Mouse (Mus musculus) small intestine, adult 2 months (tissue): ENCODE data around the gene Popdc3. TPM values are rescaled to one million over a fixed set of nuclear protein-coding genes. Genes with fewer than 3 reads are reported as not detected.

Source experiments
- H3K27ac ChIP-seq: fragments of 200-500 bp; 2 replicates; pipeline ENCODE4 v1.5.1; 2012; ENCODE audit warnings: low read depth, low read length, control low read depth, inconsistent platforms; ENCODE audit not compliant: insufficient read depth
- H3K27me3 ChIP-seq: fragments of 200-500 bp; 2 replicates; pipeline ENCODE4 v1.6.1; 2012; ENCODE audit warnings: mild to moderate bottlenecking, moderate library complexity, low read length, inconsistent platforms; ENCODE audit not compliant: control insufficient read depth, insufficient read depth
- H3K36me3 ChIP-seq: fragments of 200-500 bp; 2 replicates; pipeline ENCODE4 v1.6.1; 2012; ENCODE audit warnings: mild to moderate bottlenecking, low read length, control low read depth, inconsistent platforms; ENCODE audit not compliant: control insufficient read depth, insufficient read depth
- H3K4me1 ChIP-seq: fragments of 200-500 bp; 2 replicates; pipeline ENCODE4 v1.6.1; 2012; ENCODE audit warnings: low read length, inconsistent platforms, mixed read lengths; ENCODE audit not compliant: control insufficient read depth, insufficient read depth, insufficient read length
- H3K4me3 ChIP-seq: fragments of 200-500 bp; 2 replicates; pipeline ENCODE4 v1.5.1; 2012; ENCODE audit warnings: low read depth, mild to moderate bottlenecking, control low read depth, inconsistent platforms, low read length, moderate library complexity
- CTCF ChIP-seq: fragments of 200-500 bp; IDR thresholded peaks from 2 replicates; pipeline ENCODE4 v1.5.1; 2012; ENCODE audit warnings: low read depth, mild to moderate bottlenecking, control low read depth, inconsistent platforms, low read length, moderate library complexity, mixed read lengths; ENCODE audit not compliant: insufficient replicate concordance, insufficient read length; ENCODE audit errors: extremely low read depth
- POLR2A ChIP-seq: fragments of 200-500 bp; IDR thresholded peaks from 2 replicates; pipeline ENCODE4 v1.6.1; 2012; ENCODE audit warnings: low read depth, mild to moderate bottlenecking, control low read depth, inconsistent platforms, low read length, moderate library complexity
- WGBS: fragments of 180-500 bp; shearing (Covaris S2); methylation state at CpG from one replicate; pipeline ENCODE4 v1.1.7; 2018; 5-methylcytosine and 5-hydroxymethylcytosine counted together
- polyA plus RNA-seq: library from polyadenylated mRNA; depleted of rRNA; stranded (reverse); fragments of >200 nt; gene quantifications from 2 replicates; pipeline ENCODE4 v1.2.3, GENCODE M21; 2012

Popdc3 gene
- polyA plus RNA-seq, 1 experiment, result not detected

DNA sequence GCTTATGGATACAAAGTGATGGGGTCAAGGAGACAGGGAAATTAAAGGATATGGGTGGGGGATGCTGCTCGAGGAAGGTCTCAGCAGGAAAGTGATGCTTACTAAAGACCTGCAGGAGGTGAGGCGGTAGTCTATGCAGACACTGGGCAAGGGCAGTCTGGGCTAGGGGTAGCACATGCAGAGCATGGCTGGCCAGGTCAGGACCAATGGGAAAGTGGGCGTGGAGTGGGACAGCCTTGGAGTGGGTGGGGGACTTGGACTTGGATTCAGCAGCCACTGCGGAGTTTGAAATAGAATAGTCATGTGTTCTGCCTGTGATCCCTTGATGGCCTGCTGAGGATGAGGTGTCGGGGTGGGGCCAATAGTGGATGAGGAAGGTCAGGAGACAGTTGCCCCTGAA lies 141.0 kb downstream of the Popdc3 start:
- TF ChIP-seq POLR2A, result no peak
- TF ChIP-seq CTCF, result no peak
- Histone ChIP-seq H3K36me3 (no peaks in the 10 kb centered on the region), H3K27ac (no peak overlapping the region), H3K27me3 (no peaks in the 10 kb centered on the region), H3K4me1 (no peaks in the 10 kb centered on the region), H3K4me3 (no peak overlapping the region)
- WGBS, result 84% methylated on average over 5 of the region's 5 CpGs

DNA sequence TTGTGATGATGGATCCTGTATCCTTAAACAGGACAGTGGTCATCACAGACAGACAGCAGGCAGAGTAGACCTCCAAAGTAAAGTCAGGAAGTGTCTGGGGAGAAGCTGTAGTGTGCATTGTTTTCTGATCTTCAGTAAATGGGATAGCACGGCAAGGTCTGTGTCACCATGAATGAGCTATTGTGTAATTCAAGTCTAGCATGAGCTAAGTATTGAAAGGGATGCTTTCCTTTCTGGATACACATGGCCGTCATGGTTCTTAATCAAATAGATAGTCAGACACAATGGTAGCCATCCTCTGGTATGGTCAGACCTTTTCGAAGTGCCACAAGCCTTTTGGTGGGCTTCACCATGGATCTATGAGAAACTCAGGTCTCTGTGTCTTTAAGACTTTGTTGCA lies 142.4 kb downstream of the Popdc3 start:
- Histone ChIP-seq H3K27ac (no peak overlapping the region), H3K27me3 (no peaks in the 10 kb centered on the region), H3K36me3 (no peaks in the 10 kb centered on the region), H3K4me1 (no peaks in the 10 kb centered on the region), H3K4me3 (no peak overlapping the region)
- no peak for TF ChIP-seq CTCF
- TF ChIP-seq POLR2A, result no peak
- WGBS, result 86% methylated on average over 3 of the region's 3 CpGs

DNA sequence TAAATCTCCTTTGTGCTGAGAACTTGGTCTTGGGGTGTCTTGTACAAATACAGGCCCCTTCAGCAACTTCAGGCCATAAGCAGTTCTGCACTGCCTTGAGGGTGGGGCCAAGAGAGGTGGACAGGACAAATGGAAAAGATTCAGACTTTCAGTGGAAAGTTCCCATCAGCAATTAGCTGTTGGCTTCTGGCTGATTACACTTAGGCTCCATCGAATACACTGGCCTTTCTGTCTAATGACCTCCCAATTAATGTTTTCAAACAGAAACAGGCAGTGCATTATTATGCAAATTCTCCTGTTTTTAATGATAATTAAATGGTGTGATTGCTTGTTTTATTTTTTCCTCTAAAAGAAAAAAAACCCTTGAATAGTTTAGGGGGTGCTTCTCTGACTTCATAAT lies 146.3 kb downstream of the Popdc3 start:
- Histone ChIP-seq H3K36me3 (no peaks in the 10 kb centered on the region), H3K27ac (no peak overlapping the region), H3K4me3 (no peak overlapping the region), H3K4me1 (no peaks in the 10 kb centered on the region), H3K27me3 (no peaks in the 10 kb centered on the region)
- 57% methylated on average over 1 of the region's 1 CpGs for WGBS
- TF ChIP-seq CTCF, result no peak
- no peak for TF ChIP-seq POLR2A

DNA sequence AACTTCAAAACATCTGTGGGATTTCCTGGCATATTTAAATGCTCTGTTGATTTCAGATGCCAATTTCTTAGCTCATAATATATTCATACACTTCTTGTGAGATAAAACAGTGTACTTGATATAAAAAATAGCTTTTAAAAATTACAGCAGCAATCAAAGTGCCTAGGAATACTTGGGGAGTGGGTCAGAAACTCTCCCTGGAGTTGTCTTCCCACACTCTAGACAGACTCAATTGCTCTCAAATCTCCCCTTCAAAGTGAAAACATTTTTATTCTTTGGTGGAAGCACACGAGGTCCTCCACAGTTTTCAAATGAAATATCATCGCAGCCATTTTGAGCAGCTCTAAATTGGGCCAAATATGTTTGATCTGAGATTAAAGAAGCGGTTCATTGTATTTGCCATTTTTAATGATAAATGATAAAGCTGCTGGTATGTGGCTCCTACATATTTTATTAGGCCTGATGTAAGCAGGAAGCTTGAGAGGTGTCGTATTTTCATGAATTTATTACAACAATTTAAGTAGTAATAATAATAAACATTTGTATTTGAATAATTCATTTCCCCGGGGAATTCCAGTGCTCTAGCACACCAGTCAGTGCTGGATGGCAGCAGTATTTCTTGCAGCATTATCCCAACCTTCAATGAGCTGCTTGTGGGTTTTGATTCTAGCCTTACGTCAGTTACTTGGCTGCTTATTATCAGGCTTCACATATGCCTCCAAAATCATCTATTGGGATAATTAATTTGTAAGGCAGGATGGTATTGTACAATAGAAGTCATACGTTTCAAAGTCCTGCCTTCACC lies 150.5 kb downstream of the Popdc3 start:
- H3K27ac ChIP-seq, result no peak overlapping the region
- 65% methylated on average over 7 of the region's 7 CpGs for WGBS
- no peaks in the 10 kb centered on the region for H3K27me3 ChIP-seq
- no peak overlapping the region for H3K4me3 ChIP-seq
- no peaks in the 10 kb centered on the region for H3K36me3 ChIP-seq
- TF ChIP-seq POLR2A (no peak), CTCF (no peak)
- H3K4me1 ChIP-seq, result no peaks in the 10 kb centered on the region

DNA sequence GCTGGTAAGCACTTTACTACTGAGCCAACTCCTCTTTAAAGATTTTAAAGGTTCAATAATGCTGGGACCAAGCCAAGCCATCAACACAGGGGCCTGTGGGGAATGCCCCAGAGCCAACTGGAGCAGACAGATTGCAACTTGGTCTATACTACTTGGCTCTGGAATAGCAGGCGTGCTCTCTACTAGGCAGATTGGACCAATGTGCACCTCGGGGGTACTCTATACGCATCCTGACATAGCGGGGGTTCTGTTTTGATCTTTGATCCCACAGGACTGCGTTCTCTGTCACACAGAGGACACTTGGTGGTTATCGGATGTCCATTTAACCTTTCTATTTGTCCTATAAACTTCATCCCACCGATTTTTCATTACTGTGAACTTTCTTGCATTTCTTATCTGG lies 157.0 kb downstream of the Popdc3 start:
- no peak overlapping the region for H3K4me3 ChIP-seq
- H3K27ac ChIP-seq, result no peak overlapping the region
- H3K36me3 ChIP-seq, result no peaks in the 10 kb centered on the region
- TF ChIP-seq CTCF (no peak), POLR2A (no peak)
- no peaks in the 10 kb centered on the region for H3K4me1 ChIP-seq
- WGBS, result 32% methylated on average over 7 of the region's 7 CpGs
- H3K27me3 ChIP-seq, result peaks cover 12% of the 10 kb centered on the region

DNA sequence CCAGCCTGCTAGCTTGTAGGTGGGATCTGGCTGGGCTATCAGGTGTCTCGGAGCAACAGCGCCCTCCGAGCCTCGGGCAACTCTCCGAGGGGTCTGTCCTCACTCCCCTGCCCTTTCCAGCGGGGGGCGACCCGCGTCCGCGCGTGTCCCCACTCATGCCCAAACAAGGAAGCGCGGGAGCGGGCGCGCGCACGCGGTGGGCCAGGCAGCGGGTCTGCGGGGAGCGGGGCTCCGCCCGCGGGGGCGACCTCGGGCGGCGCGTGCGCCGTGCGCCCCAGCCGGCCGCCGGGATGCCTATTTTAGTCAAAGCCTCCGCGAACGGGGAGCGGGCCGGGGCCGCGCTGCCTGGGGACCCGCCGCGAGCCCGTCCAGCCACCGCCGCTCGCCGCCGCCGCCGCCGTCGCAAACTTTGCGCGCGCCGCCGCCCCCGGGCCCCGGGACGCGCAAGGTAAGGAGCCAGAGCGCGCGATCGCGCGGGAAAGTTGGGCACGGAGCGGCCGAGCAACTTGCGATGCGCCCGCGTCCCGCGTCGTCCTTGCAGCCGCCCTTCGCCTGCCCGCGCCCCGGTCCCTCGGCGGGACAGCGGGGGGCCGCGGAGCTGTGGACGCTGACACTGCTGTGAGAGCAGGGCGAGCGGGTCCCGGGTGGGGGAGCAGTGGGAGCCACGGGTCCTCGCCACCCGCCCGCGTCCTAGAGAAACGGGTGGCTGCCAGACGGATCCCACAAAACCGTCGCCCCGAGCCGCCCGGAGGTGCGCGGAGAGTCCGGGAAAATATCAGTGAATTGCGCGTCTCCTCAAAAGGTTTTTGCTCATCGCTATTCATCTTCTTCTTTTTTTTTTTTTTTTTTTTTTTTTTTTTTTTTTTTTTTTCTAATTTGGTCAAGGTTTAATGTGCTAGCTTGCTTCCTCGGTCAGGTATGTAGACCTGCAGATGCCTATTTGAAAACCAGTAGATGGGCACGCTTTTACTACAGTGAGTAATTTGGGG lies 157.8 kb downstream of the Popdc3 start, which contains the start of gene Bves:
TSS of gene Bves (plus strand) at position 339 of the 989 bp plus-strand sequence.
- Histone ChIP-seq H3K4me1 (no peaks in the 10 kb centered on the region), H3K27ac (no peak within 1 kb of the TSS), H3K4me3 (peak within 1 kb of the TSS; percentile 55), H3K36me3 (no peaks in the 10 kb centered on the region), H3K27me3 (peaks cover 12% of the 10 kb centered on the region)
- WGBS, result 2% methylated on average over 116 of the region's 116 CpGs
- TF ChIP-seq CTCF (no peak), POLR2A (no peak)

DNA sequence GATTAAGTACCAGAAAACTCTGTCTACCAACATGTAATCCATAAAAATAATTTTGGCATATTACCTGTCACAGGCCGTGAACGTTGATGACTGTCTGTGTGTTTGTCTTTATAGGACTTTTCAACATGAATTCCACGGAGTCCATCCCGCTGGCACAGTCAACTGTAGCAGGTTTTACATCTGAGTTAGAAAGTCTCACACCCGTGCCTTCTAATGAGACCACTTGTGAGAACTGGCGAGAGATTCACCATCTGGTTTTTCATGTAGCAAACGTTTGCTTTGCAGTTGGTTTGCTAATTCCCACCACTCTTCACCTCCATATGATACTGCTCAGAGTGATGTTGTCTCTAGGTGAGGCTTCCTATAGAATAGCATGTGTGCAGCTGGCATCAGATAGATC lies 161.2 kb downstream of the Popdc3 start:
- no peak overlapping the region for H3K27ac ChIP-seq
- no peak for TF ChIP-seq CTCF
- TF ChIP-seq POLR2A, result no peak
- H3K36me3 ChIP-seq, result no peaks in the 10 kb centered on the region
- WGBS, result 68% methylated on average over 7 of the region's 7 CpGs
- H3K4me1 ChIP-seq, result no peaks in the 10 kb centered on the region
- peaks cover 12% of the 10 kb centered on the region for H3K27me3 ChIP-seq
- H3K4me3 ChIP-seq, result no peak overlapping the region
